Mouse (Mus musculus) limb, embryonic 14.5 days (tissue): Measurements from ENCODE around the gene Zscan4d. TPM values are rescaled to one million over a fixed set of nuclear protein-coding genes. Genes with fewer than 3 reads are reported as not detected.
"Not testable (repeated sequence)": the region's sequence is repeated elsewhere in the genome, so short reads cannot be mapped to it uniquely, and the experiment has no call there.

Experiments used
- ATAC-seq: fragments of 200-750 bp; cut with Nextera tagmentation; 2 replicates; pipeline ENCODE4 v1.8.0; 2017; ENCODE audit warnings: low read depth, moderate number of reproducible peaks, moderate TSS enrichment; ENCODE audit not compliant: low FRiP score
- DNase-seq: peaks from one replicate; pipeline ENCODE4 v3.0.0-alpha.2; 2015; ENCODE audit warnings: low spot score
- H3K27ac ChIP-seq: fragments of 300-500 bp; sonication (generic); replicated peaks from 2 replicates; pipeline ENCODE4 v1.5.1; 2014; ENCODE audit warnings: low read depth, mild to moderate bottlenecking, low read length, moderate library complexity, mixed read lengths
- H3K27me3 ChIP-seq: fragments of 300-500 bp; sonication (generic); 2 replicates; pipeline ENCODE4 v1.6.1; 2014; ENCODE audit warnings: low read length, mixed read lengths; ENCODE audit not compliant: control insufficient read depth, insufficient read depth
- H3K36me3 ChIP-seq: fragments of 300-500 bp; sonication (generic); 2 replicates; pipeline ENCODE4 v1.6.1; 2014; ENCODE audit warnings: mild to moderate bottlenecking, low read length, moderate library complexity, mixed read lengths; ENCODE audit not compliant: control insufficient read depth, insufficient read depth
- H3K4me1 ChIP-seq: fragments of 300-500 bp; sonication (generic); 2 replicates; pipeline ENCODE4 v1.6.1; 2014; ENCODE audit warnings: antibody characterized with exemption, low read length, mixed read lengths; ENCODE audit not compliant: control insufficient read depth, insufficient read depth
- H3K4me2 ChIP-seq: fragments of 300-500 bp; sonication (generic); replicated peaks from 2 replicates; pipeline ENCODE4 v1.6.1; 2014; ENCODE audit warnings: low read depth, mild to moderate bottlenecking, low read length, moderate library complexity; ENCODE audit not compliant: severe bottlenecking
- H3K4me3 ChIP-seq: fragments of 300-500 bp; sonication (generic); replicated peaks from 2 replicates; pipeline ENCODE4 v1.5.1; 2014; ENCODE audit warnings: low read length
- H3K9ac ChIP-seq: fragments of 300-500 bp; sonication (generic); 2 replicates; pipeline ENCODE4 v1.6.1; 2014; ENCODE audit warnings: mild to moderate bottlenecking, low read depth, low read length, moderate library complexity; ENCODE audit not compliant: severe bottlenecking
- H3K9me3 ChIP-seq: fragments of 300-500 bp; sonication (generic); 2 replicates; pipeline ENCODE4 v1.6.1; 2016; ENCODE audit warnings: low read length; ENCODE audit not compliant: control insufficient read depth
- WGBS: fragments of 180-500 bp; shearing (Covaris S2); extraction: QIAGEN DNeasy Blood & Tissue Kit; methylation state at CpG from one replicate; pipeline ENCODE4 v1.1.7; 2014; 5-methylcytosine and 5-hydroxymethylcytosine counted together
- polyA plus RNA-seq, 2 experiments: library from polyadenylated mRNA; depleted of rRNA in 1 of 2; stranded (reverse) in 1 of 2; unstranded in 1 of 2; fragments of >200 nt; fragmentation: Nextera tagmentation in 1 of 2; extraction: Ambion mirVana in 1 of 2; gene quantifications; 2 replicates each; pipeline versions ENCODE4 v1.2.1 to v1.2.3; 2012 to 2014

Zscan4d gene
- not detected in 2 replicates for polyA plus RNA-seq (2012; rRNA removed)
- not detected in 2 replicates for polyA plus RNA-seq (2014; fragmentation: Nextera tagmentation; extraction: Ambion mirVana)

GRCm38 (mm10) chr7:11166059-11166458 lies at the start of gene Zscan4d:
Gene Zscan4d (minus strand): TSS chr7:11166159.
- not testable (repeated sequence) for ATAC-seq

GRCm38 (mm10) chr7:11158036-11158435 lies 7.9 kb downstream of the Zscan4d start:
- H3K9ac ChIP-seq, DNase-seq, ATAC-seq, H3K4me2 ChIP-seq, H3K27me3 ChIP-seq, H3K4me1 ChIP-seq, H3K9me3 ChIP-seq, H3K27ac ChIP-seq, H3K36me3 ChIP-seq, H3K4me3 ChIP-seq: not testable (repeated sequence)
- 32% methylated on average over 6 of the region's 6 CpGs for WGBS

More at GRCm38 (mm10) chr7:11166059-11166458, at the start of gene Zscan4d:
- not testable (repeated sequence) for DNase-seq, H3K27ac ChIP-seq, H3K27me3 ChIP-seq, H3K9ac ChIP-seq, H3K4me3 ChIP-seq, H3K36me3 ChIP-seq, H3K4me1 ChIP-seq, H3K9me3 ChIP-seq, H3K4me2 ChIP-seq
- 84% methylated on average over 4 of the region's 4 CpGs for WGBS

Other genes starting within 250 kb of the Zscan4d start
- not detected in 2 replicates for gene Zscan4c, start 160.4 kb downstream of the Zscan4d start, polyA plus RNA-seq (2012; rRNA removed)
- gene Zscan4c, start 160.4 kb downstream of the Zscan4d start, polyA plus RNA-seq (2014; fragmentation: Nextera tagmentation; extraction: Ambion mirVana): not detected in 2 replicates
- gene Zscan4-ps1, start 96.5 kb downstream of the Zscan4d start, polyA plus RNA-seq (2012; rRNA removed): not detected in 2 replicates
- gene Zscan4-ps1, start 96.5 kb downstream of the Zscan4d start, polyA plus RNA-seq (2014; fragmentation: Nextera tagmentation; extraction: Ambion mirVana): not detected in 2 replicates
- gene Zscan4e, start 144.5 kb upstream of the Zscan4d start, polyA plus RNA-seq (2012; rRNA removed): not detected in 2 replicates
- not detected in 2 replicates for gene Zscan4e, start 144.5 kb upstream of the Zscan4d start, polyA plus RNA-seq (2014; fragmentation: Nextera tagmentation; extraction: Ambion mirVana)
- not detected in 2 replicates for gene Zscan4f, start 231.8 kb upstream of the Zscan4d start, polyA plus RNA-seq (2012; rRNA removed)
- not detected in 2 replicates for gene Zscan4f, start 231.8 kb upstream of the Zscan4d start, polyA plus RNA-seq (2014; fragmentation: Nextera tagmentation; extraction: Ambion mirVana)